Mouse (Mus musculus): ENCODE results near the gene Acnat2.
"Not testable (repeated sequence)": the region's sequence is repeated elsewhere in the genome, so short reads cannot be mapped to it uniquely, and the experiment has no call there.

Acnat2 gene

DNA sequence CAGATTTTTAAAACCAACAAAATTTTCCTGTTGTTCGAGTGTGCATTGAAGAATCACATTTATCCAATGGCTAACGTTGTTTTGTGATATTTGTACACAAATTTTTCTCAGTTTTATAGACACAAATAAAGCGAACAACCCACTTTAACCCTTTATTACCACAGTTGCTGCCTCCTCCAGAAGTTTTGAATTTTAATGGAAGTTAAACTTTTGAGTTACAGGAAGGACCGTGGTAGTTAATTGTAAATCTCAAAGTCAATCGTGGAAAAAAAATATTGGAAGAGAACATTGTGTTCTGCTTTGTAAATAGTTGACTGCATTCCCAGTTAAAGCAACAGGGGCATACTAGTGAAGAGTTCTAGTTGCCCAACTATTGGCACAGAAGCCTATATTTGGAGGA is at the start of gene Acnat2:
Gene Acnat2, minus strand, starts transcription at position 195 of the 400 bp plus-strand sequence.
- DNase-seq (ENCODE audit: extremely low spot score): not testable (repeated sequence)

- DNase-seq (ENCODE audit: extremely low spot score): no peak
Measured at GRCm38 (mm10) chr4:49456171-49456570, 48.2 kb upstream of the Acnat2 start.

DNA sequence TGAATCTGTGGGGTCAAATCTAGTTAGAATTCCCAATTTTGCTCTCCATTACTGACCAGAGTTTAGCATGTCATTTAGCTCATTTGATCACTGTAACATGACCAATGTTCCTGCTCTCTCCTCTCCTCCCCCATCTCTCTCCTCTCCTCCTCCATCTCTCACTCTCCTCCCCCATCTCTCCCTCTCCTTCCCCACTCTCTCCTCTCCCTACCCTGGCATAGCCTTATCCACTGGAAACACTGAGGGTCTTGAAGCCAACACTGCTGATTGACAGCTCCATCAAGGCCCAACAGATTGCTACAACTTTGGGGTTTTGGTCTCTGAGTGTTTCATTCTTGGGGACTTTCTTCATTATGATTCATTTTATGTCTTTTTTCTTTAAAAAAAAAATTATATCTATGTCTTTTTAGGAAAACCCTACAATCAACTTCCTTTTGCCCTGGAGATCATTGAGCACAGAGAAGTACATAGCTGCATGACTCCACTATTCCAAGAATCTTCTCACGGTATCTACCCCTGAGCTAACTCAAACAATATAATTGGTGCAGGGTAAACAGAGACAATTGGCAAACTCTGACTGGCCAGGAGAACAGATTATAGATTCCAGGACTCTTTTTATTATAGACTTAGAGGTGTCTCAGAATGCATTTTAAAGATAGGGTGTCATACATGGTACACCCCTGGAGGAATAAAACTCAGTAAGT is 44.0 kb upstream of the Acnat2 start:
- DNase-seq (ENCODE audit: extremely low spot score): no peak

DNA sequence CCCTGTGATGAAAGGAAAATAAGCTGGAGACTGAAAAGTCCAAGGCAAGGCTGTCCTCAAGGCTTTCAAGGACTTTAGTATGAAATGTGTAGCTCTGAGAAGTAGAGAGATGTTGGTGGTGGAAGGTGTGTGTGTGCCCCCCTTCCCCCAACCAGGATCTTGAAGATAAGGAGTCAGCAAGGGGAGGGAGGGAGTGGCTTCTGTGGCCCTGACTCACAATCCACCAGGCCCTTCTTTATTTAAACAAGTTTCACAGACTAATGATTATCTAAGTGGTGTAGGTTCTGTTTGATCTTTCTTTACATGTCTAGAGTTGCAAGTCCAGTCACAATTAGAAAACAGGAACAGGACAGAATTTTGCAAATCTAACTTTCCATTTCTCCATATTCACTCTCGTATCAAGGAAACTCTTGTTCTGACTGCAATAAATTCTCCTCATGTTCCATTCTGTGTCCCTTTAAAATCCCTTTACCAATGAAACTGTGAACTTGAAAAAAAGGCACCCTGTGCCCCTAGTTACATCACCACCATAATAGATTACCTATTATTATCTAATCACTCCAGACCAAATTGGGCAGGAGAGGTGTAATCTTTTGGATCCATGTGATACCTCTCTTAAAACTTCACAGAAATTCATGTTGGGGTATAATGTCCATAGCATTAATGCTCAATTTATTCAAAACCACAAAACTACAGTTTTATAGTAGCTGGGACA is 43.3 kb upstream of the Acnat2 start:
- not testable (repeated sequence) for DNase-seq (ENCODE audit: extremely low spot score)

DNA sequence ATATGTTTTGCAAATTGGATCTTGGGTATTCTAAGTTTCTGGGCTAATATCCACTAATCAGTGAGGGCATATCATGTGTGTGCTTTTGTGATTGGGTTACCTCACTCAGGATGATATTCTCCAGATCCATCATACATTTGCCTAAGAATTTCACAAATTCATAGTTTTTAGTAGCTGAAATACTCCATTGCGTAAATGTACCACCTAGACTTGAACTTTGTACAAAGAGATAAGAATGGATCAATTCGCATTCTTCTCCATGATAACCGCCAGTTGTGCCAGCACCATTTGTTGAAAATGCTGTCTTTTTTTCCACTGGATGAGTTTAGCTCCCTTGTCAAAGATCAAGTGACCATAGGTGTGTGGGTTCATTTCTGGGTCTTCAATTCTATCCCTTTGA is 29.0 kb upstream of the Acnat2 start:
- DNase-seq (ENCODE audit: extremely low spot score): not testable (repeated sequence)

- DNase-seq (ENCODE audit: extremely low spot score): not testable (repeated sequence)
Measured at GRCm38 (mm10) chr4:49410151-49410550, 2.2 kb upstream of the Acnat2 start.

GRCm38 (mm10) chr4:49386873-49387272 is 21.1 kb downstream of the Acnat2 start:
- no peak for DNase-seq (ENCODE audit: extremely low spot score)

- not testable (repeated sequence) for DNase-seq (ENCODE audit: extremely low spot score)
Measured at GRCm38 (mm10) chr4:49383576-49384318, 24.2 kb downstream of the Acnat2 start.

DNA sequence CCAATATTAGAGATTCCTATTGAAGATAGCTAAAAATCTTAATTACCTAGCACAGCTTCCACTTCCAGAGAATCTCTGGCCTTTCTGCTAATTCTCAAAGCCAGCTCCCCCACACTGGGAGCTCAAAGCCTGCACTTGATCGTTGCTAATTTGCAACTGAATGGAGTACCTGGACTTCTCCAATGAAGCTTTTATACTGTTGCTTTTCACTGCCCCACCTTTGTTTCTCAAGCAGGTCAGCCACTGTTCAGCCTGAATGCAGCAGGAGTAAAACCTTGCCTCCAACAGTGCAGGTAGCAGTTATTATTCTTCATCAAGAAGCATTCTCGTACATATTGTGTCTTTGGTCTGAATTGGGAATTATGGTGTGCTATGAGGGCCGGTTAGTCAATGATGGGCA is 39.9 kb downstream of the Acnat2 start:
- not testable (repeated sequence) for DNase-seq (ENCODE audit: extremely low spot score)

DNA sequence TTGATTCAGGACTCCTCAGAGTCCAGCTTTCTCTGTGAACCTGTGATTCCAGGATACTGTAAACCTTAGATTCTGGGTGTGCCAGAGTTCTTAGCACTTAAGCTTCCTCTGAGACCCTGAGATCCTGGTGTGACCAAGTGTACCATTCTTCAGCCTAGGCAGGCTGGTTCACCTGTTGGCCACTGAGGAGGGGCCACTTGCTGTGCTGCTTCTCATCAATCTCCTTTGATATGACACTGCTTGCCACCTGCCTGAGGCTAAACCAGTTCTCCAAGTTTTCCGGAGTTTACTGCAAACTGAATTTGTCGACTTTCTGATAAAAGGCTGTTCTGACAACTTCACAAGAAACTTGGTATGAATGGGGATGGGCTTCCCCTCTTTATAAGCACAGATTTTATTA is 50.9 kb downstream of the Acnat2 start:
- no peak for DNase-seq (ENCODE audit: extremely low spot score)

DNA sequence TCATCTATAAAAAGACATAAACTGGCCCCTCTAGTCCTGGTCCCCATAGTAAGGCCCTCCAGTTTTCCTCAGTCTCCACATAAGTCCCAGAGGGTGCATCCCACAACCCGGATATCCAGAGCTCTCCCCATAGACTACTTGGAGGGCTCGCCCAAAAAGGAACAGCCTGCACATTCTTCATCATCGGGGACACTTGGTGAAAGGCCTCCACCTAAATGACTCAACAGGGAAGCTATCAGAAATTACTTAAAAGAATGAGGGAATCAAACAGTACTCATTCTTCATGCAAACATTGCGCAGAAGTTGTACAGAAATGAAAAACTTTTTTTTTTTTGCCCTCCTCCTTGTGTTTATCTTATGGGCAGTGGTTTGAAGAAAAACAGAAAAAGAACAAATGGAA is 57.5 kb downstream of the Acnat2 start:
- DNase-seq (ENCODE audit: extremely low spot score): no peak

- no peak for DNase-seq (ENCODE audit: extremely low spot score)
Measured at GRCm38 (mm10) chr4:49348677-49349076, 59.3 kb downstream of the Acnat2 start.

DNA sequence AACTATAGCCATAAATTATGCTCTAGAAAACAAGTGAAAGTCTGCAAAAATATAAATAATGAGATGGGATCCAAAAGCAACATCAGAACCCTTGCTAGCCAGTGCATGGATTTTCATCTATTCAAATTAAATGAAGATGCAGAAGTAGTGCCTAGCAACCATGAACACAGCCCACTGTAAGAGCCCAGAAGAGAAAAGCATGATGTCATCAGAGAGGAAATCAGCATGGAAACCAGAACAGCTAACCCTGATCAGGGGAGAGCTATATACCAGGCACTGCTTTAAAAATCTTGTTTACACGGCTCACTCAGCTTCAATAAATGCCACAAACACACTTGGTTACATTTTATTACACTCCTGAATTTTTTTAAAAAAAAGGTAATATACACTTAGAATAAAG is 60.0 kb downstream of the Acnat2 start:
- DNase-seq (ENCODE audit: extremely low spot score): not testable (repeated sequence)

GRCm38 (mm10) chr4:49340091-49340490 is 67.9 kb downstream of the Acnat2 start:
- not testable (repeated sequence) for DNase-seq (ENCODE audit: extremely low spot score)

GRCm38 (mm10) chr4:49337949-49338348 is 70.0 kb downstream of the Acnat2 start:
- not testable (repeated sequence) for DNase-seq (ENCODE audit: extremely low spot score)
